Mouse (Mus musculus): ENCODE data around the gene Crk. TPM values are rescaled to one million over a fixed set of nuclear protein-coding genes. Genes with fewer than 3 reads are reported as not detected.

Crk gene
- 100 to 1,000 TPM in 1 of 2 experiments, 10 to 100 TPM in 1; 95.5 to 118 TPM for total RNA-seq (2023)

GRCm38 (mm10) chr11:75678747-75679438 lies at the start of gene Crk:
Crk (plus strand) TSS chr11:75679259.

GRCm38 (mm10) chr11:75630645-75631229 lies 48.3 kb upstream of the Crk start, which contains the start of gene Inpp5k:
Inpp5k (plus strand) TSS chr11:75630988.

DNA sequence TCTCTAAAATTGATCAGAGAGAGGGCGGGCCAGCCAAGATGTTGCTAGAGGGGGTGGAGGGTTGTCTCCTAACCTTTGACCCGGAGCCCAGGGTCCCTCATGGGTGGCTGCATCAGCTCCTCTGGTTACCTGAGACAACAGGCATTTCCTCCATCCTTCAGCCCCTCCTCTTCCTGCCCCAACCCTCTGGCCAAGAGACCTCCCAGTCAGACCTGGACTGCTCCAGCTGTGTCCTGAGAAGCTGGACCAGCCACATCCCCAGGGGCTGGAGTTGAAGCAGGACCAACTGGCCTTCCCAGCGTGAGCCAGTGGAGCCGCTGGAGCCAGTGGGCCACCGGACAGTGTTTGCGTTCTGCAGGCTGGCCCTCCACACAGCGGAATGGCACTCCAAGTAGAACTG lies 28.7 kb upstream of the Crk start, which contains the start of gene Myo1c:
TSS of gene Myo1c (plus strand) at position 194 of the 400 bp plus-strand sequence.

GRCm38 (mm10) chr11:75732434-75733226 lies 53.6 kb downstream of the Crk start, which contains the start of gene Ywhae:
Ywhae (plus strand) TSS chr11:75732869.

Other genes with a start within 250 kb of the Crk start
- under 1 TPM; 0.24 to 0.86 TPM for gene Serpinf2, start 239.7 kb upstream of the Crk start, total RNA-seq (2023)
- 10 to 100 TPM; 45.3 to 46.2 TPM for gene Wdr81, start 224.5 kb upstream of the Crk start, total RNA-seq (2023)
- 1 to 10 TPM; 4.7 to 5.7 TPM for gene Tlcd2, start 217.5 kb upstream of the Crk start, total RNA-seq (2023)
- gene Prpf8, start 192.4 kb upstream of the Crk start, total RNA-seq (2023): 100 to 1,000 TPM; 112 to 118 TPM
- 1 to 10 TPM; 6.6 to 9.5 TPM for gene Rilp, start 169.2 kb upstream of the Crk start, total RNA-seq (2023)
- 1 to 10 TPM; 4.5 to 5.0 TPM for gene Scarf1, start 165.7 kb upstream of the Crk start, total RNA-seq (2023)
- gene Slc43a2, start 147.6 kb upstream of the Crk start, total RNA-seq (2023): 100 to 1,000 TPM; 172 TPM
- 100 to 1,000 TPM; 398 to 416 TPM for gene Pitpna, start 91.2 kb upstream of the Crk start, total RNA-seq (2023)
- 100 to 1,000 TPM; 101 to 111 TPM for gene Inpp5k, start 48.3 kb upstream of the Crk start, total RNA-seq (2023)
- gene Myo1c, start 28.8 kb upstream of the Crk start, total RNA-seq (2023): 100 to 1,000 TPM; 168 to 182 TPM
- gene Ywhae, start 53.6 kb downstream of the Crk start, total RNA-seq (2023): 100 to 1,000 TPM; 272 to 284 TPM
- gene Doc2b, start 116.8 kb downstream of the Crk start, total RNA-seq (2023): not detected